Mouse (Mus musculus): Measurements from ENCODE around the gene Tk1. TPM values are rescaled to one million over a fixed set of nuclear protein-coding genes. Genes with fewer than 3 reads are reported as not detected.

Gene Tk1
- 10 to 100 TPM; 38.0 to 54.6 TPM for polyA plus RNA-seq (2017; shearing (Covaris generic))

DNA sequence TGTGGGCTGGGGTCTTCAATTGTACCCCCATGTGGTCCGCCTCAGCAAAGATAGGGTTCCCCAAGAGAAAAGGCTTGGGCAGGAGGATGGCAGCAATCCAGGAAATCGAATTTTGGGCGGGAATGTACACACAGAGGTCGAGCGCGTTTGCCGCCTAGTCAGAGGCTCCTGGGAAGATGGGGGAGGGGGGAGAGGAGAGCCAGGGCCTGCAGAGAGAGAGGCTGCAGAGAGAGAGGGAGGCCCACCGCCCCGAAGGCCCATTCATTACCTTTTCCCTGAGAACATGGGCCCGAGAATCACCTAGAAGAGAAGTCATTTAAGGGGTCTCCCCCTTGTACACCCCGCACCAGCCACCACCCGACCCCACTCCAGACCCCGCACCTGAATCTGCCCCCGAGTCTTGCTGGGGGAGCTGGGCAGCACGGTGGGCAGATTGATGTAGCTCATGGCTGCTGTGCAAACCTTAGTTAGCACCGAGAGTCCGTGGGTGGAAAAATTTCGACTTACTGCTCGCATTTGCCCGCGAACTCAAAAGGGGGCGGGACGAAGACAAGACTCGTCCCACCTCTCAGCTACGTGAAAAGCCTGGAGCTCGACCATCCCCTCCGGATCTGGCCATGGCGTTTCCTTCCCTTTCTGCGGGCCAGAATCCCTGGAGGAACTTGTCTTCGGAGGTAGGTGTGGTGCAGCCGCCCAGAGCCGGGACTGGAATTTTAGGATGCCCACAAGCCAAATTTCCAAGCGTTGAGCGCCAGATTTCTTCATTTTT, at the start of gene Tk1, which contains the start of gene Afmid:
Gene Tk1 (minus strand): TSS at position 760 of the 769 bp plus-strand sequence.
Gene Afmid (plus strand): TSS at position 592 of the 769 bp plus-strand sequence.

DNA sequence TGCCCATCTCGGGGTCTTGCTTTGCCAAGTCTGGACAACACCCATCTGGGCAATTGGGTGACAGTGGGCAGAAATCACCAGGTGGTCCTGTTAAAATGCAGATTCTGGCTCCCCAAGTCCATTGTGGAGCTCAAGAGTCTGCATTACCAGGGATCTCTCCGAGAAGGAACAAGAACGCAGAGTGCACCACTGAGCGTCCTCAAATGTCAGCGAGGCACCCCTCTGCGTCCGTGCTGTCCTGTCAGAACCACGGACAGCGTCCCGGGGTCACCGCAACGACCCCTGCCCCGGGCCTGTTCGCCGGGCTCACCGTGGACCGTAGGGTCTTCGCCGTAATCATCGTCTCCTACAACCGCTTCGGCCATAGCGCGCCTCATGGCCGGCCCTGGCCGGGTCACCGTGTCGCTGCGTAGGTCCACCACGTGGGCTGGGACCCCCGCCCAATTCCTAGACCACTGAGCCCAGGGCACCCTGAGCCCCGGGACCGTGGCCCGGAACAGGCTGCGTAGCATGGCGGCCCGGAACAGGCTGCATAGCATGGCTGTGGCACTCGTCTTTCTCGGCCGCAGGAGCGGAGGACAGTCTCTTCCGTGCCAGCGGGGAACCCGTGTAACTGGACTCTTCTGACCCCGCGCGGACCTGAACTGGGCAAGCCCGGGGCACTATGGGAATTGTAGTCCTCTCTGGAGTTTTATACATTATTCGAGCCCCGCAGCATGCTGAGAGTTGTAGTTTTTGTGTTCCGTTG, 47.1 kb upstream of the Tk1 start, which contains the start of gene Tha1:
Gene Tha1 (minus strand): TSS at position 621 of the 748 bp plus-strand sequence.

DNA sequence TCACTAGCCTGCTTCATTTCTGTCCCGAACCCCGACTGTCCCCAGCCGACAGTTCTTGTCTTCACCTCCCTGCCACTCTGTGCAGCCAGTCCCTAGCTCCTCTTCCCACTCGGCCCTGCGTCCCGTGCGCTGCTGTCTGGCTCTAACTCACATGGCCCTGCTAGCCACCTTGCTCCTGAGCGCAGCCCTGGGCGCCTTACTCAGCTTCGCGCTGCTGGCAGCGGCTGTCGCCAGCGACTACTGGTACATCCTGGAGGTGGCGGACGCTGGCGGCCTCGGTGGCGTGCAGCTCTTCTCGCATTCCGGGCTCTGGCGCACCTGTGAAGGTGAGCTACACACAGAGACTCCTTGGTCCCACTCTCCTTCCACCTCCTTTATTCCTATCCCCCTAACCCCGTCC, 34.7 kb upstream of the Tk1 start, which contains the start of gene Tmem235:
Gene Tmem235 (plus strand): TSS at position 152 of the 400 bp plus-strand sequence.

DNA sequence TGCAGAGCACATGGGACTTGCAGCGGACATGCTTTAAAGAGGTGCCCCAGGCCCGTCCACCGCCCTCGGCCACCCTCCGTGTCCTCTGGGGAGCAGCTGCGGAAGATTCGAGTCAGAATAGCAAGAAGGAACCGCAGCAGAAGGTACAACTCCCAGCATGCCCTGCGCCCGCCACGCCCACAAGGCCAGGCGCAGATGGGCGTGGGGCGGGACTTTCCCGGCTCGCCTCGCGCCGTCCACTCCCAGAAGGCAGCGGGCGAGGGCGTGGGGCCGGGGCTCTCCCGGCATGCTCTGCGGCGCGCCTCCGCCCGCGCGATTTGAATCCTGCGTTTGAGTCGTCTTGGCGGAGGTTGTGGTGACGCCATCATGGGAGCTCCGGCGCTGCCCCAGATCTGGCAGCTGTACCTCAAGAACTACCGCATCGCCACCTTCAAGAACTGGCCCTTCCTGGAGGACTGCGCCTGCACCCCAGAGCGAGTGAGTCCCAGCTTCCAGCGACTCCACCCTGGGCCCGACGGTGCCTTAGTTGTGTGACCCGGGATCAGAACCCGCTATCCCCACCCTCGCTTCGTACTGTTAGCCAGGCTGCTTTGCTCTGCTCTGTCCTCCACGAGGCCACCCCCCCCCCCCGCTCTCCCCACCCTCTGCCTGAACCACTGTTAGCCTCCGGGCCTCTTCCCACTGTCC, 23.2 kb upstream of the Tk1 start, which contains the start of gene Birc5:
Gene Birc5 (plus strand): TSS at position 267 of the 687 bp plus-strand sequence.

DNA sequence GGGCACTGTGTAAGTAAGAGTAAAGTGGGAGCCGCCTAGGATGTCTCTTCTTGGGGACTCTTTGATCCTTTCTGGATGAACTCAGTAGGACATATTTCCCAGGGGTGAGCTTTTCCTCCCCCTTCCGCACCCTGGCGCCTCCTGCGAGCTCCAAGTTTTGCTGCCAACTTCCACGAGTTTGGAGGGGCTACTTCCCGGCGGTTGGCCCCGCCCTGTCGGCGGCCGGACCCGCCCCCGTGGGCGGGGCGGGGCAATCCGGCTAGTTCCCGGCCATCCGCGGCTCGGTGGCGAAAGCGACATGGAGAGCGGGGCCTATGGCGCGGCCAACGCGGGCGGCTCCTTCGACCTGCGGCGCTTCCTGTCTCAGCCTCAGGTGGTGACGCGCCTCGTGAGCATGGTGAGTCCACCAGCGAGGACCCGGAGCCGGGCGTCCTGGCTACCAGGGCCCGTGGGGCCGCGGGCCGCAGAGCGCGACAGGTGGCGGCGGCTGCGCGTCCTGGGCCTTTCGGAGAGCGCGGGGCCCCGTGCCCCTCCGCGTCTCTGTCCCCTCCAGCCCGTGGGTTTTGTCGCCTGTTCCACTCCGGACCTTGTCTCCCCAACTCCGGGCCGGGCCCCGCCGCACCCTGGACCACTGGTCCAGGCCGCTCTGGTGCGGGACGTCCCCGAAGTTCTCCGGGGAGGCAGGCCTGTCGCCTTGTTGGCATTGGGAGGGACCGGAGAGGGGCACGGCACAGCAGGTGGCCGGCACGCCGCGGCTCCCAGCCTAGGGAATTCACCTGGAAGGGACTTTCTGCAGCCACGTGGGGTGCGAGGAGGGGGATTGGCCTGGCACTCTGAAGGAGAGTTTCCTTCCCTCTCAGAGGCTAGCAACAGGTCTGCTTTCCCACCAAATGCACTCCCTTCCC, 16.2 kb downstream of the Tk1 start, which contains the start of the genes Gm20708 and Syngr2:
Gene Gm20708 (plus strand): TSS at position 262 of the 905 bp plus-strand sequence.
Gene Syngr2 (plus strand): TSS at position 262 of the 905 bp plus-strand sequence.

DNA sequence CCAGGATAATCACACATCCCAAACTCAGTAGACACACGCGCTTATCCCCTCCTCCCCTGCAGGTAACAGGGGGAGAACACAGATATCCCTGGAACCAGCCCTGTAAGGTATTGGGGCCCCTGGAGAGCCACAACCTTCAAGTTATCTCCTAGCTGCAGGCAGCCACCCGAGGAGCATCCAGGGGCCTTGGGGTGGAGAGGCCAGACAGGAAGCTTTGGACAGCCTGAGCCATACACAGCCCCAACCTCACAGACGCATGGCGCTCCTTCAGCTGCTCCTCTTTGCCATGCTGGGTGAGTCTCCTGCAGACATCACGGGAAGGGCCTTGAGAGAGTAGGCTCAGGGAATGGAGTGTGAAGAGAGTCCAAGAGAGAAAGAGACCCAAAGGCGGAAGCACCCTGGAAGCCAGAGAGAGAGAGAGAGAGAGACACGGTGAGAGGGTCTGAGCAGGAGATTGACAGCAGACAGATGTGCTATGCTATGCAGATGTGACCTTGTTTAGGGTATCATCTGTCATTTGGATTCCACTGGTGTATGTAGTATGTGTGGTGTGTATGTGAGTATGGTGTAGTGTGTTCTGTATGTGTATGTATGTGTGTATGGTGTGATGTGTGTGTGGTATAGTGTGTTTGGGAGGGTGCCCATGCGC, 28.3 kb downstream of the Tk1 start, which contains the start of gene 6030468B19Rik:
Gene 6030468B19Rik (plus strand): TSS at position 150 of the 649 bp plus-strand sequence.

DNA sequence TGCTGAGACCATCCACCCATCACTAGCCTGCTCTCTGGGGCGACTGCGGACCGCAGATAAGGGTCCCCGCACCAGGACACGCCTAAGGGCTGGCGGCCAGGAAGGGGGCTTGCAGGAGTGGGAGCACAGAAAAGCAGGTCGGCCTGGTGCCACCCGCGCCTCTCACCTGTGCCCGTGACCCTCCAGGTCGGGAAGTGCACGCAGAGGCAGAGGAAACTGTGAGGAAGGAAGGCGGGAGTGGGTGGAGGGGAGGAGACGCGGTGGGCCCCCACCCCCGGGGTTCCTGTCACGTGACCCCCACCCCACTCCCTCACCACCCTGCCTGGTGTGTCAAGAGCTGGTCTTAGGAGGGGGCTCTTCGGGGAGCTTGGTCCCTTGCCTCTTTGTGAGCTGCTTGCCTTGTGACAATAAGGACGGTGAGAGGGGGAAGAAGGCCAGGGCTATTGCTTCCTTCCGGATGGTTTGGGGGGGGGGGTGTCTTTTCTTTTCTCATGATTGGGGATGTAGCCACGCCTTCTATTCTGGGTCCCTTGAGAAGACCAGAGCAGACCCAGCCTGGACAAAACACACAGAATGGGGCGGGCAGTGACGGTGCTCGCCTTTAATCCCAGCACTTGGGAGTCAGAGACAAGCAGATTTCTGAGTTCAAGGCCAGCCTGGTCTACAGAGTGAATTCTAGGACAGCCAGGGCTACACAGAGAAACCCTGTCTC, 43.7 kb downstream of the Tk1 start, which contains the start of the genes Tmc8 and Tmc6:
Gene Tmc8 (plus strand): TSS at position 84 of the 712 bp plus-strand sequence.
Gene Tmc6 (minus strand): TSS at position 206 of the 712 bp plus-strand sequence.

Other genes with a start within 250 kb of the Tk1 start
- 10 to 100 TPM; 16.1 to 17.2 TPM for gene Tnrc6c, start 171.8 kb downstream of the Tk1 start, polyA plus RNA-seq (2017; shearing (Covaris generic))
- gene Tmc8, start 44.0 kb downstream of the Tk1 start, polyA plus RNA-seq (2017; shearing (Covaris generic)) = 100 to 1,000 TPM in 1 of 2 experiments, 10 to 100 TPM in 1; 97.1 to 135 TPM
- 100 to 1,000 TPM; 128 to 131 TPM for gene Tmc6, start 43.9 kb downstream of the Tk1 start, polyA plus RNA-seq (2017; shearing (Covaris generic))
- gene 6030468B19Rik, start 28.4 kb downstream of the Tk1 start, polyA plus RNA-seq (2017; shearing (Covaris generic)) = under 1 TPM in 1 of 2 experiments, not detected in 1; 0.95 TPM
- gene Gm20708, start 16.4 kb downstream of the Tk1 start, polyA plus RNA-seq (2017; shearing (Covaris generic)) = 1 to 10 TPM; 3.5 to 5.7 TPM
- gene Syngr2, start 16.4 kb downstream of the Tk1 start, polyA plus RNA-seq (2017; shearing (Covaris generic)) = 100 to 1,000 TPM; 131 to 228 TPM
- gene Afmid, start 168 bp downstream of the Tk1 start, polyA plus RNA-seq (2017; shearing (Covaris generic)) = 10 to 100 TPM; 23.0 to 29.6 TPM
- 10 to 100 TPM; 53.7 to 55.0 TPM for gene Birc5, start 23.2 kb upstream of the Tk1 start, polyA plus RNA-seq (2017; shearing (Covaris generic))
- gene Tmem235, start 34.7 kb upstream of the Tk1 start, polyA plus RNA-seq (2017; shearing (Covaris generic)) = not detected
- 10 to 100 TPM; 19.9 to 20.7 TPM for gene Tha1, start 47.4 kb upstream of the Tk1 start, polyA plus RNA-seq (2017; shearing (Covaris generic))
- gene Socs3, start 144.0 kb upstream of the Tk1 start, polyA plus RNA-seq (2017; shearing (Covaris generic)) = 100 to 1,000 TPM; 141 to 210 TPM
- 10 to 100 TPM; 53.7 to 54.0 TPM for gene Pgs1, start 160.2 kb upstream of the Tk1 start, polyA plus RNA-seq (2017; shearing (Covaris generic))

Measured in activated CD4-positive, CD25-positive, alpha-beta regulatory T cell (primary cell).